ENCODE assay signal across 8 mouse cellular contexts in genomic region chr13:83654889-83655769, GRCm38 (mm10).
A peak's percentile ranks its signal among the peaks of the same experiment; 100 is the strongest.
DNase-seq lines count a peak whose midpoint lies in the region; ATAC-seq and TF ChIP-seq lines count a peak whose summit lies in the region.

No protein-coding gene starts in this region.

- TF ChIP-seq CTCF in cerebellum, adult 2 months (IDR thresholded peaks at IDR 0.05; ENCODE audit: borderline replicate concordance, insufficient read depth, low read depth, low read length): peak; percentile 55; the same call in 1 of the 2 replicates

- no peak overlapping the region for H3K9ac ChIP-seq in hindbrain, embryonic 14.5 days

- TF ChIP-seq POLR2A in cerebellum, adult 2 months (IDR thresholded peaks at IDR 0.05; ENCODE audit: borderline replicate concordance, insufficient read depth, low read length): no peak

- H3K4me2 ChIP-seq in hindbrain, embryonic 14.5 days (replicated peaks): peak overlapping the region; percentile 11; the same call in 1 of the 2 replicates

- H3K27me3 ChIP-seq in cerebellum, adult 2 months (ENCODE audit: control insufficient read depth, insufficient read depth, low read length): no peaks in the 10 kb centered on the region
- H3K27me3 ChIP-seq in hindbrain, embryonic 14.5 days (ENCODE audit: control insufficient read depth, insufficient read depth, low read length): no peaks in the 10 kb centered on the region

- no peak overlapping the region for H3K4me3 ChIP-seq in cerebellum, adult 2 months (replicated peaks; ENCODE audit: insufficient read depth, low read depth, low read length)
- no peak overlapping the region for H3K4me3 ChIP-seq in hindbrain, embryonic 14.5 days (replicated peaks; ENCODE audit: low read length)

- no peaks in the 10 kb centered on the region for H3K36me3 ChIP-seq in hindbrain, embryonic 14.5 days (replicated peaks; ENCODE audit: control insufficient read depth, insufficient read depth)

- H3K27ac ChIP-seq in cerebellum, adult 2 months (ENCODE audit: insufficient read depth, low read length): no peak overlapping the region
- no peak overlapping the region for H3K27ac ChIP-seq in hindbrain, embryonic 14.5 days

- peak; percentile 57 for DNase-seq in MN1 (ENCODE audit: low spot score)
- DNase-seq in cerebellum, adult 2 months: peak; percentile 69 to 80
- peak; percentile 97 for DNase-seq in hindbrain, embryonic 14.5 days (ENCODE audit: low spot score)
- peak; percentile 92 to 93 for DNase-seq in layer of hippocampus, postnatal 10 days (ENCODE audit: low spot score in 2 of 2)
- DNase-seq in lung, postnatal 14 days: peak; percentile 89
- peak; percentile 95 for DNase-seq in retina, embryonic 14.5 days (ENCODE audit: low spot score)
- peak; percentile 29 to 50 for DNase-seq in urinary bladder, adult 18-20 months (ENCODE audit: low spot score in 2 of 2)

- no peaks in the 10 kb centered on the region for H3K9me3 ChIP-seq in hindbrain, embryonic 14.5 days (ENCODE audit: control insufficient read depth, low read length)

- no peaks in the 10 kb centered on the region for H3K4me1 ChIP-seq in cerebellum, adult 2 months (ENCODE audit: control insufficient read depth, insufficient read depth, low read length)
- H3K4me1 ChIP-seq in hindbrain, embryonic 14.5 days (replicated peaks; ENCODE audit: control insufficient read depth, insufficient read depth, low read length): peaks cover 12% of the 10 kb centered on the region

- peak; percentile 33; the same call in 1 of the 2 replicates for ATAC-seq in frontal cortex, adult (ENCODE audit: low TSS enrichment)
- peak; percentile 91 for ATAC-seq in hindbrain, embryonic 14.5 days (ENCODE audit: low FRiP score)

- WGBS in cerebellum, adult 2 months: 19% methylated on average over 8 of the region's 8 CpGs
- WGBS in hindbrain, embryonic 14.5 days: 13% methylated on average over 8 of the region's 8 CpGs

Comparison
In these comparisons a context has a peak if more than half of its experiments do, and no peak if none do; other contexts are left out.
1. DNase-seq: peak in every context shown above with its lines; median percentile 97 in hindbrain, embryonic 14.5 days; 95 in retina, embryonic 14.5 days; 92 in layer of hippocampus, postnatal 10 days; 89 in lung, postnatal 14 days; 74 in cerebellum, adult 2 months; 57 in MN1; 40 in urinary bladder, adult 18-20 months.